Mouse (Mus musculus): ENCODE results near the gene Alms1.
"Not testable (repeated sequence)": the region's sequence is repeated elsewhere in the genome, so short reads cannot be mapped to it uniquely, and the experiment has no call there.

GRCm38 (mm10) chr6:85701943-85702342, 114.6 kb downstream of the Alms1 start:
- TF ChIP-seq CTCF, EP300 (IDR thresholded peaks at IDR 0.05; ENCODE audit: low read depth): not testable (repeated sequence)

All from liver, postnatal 0 days (tissue).